Mouse (Mus musculus) kidney, adult 9 months (tissue): ENCODE data around the gene Nol4l.

Experiments
- DNase-seq: peaks from one replicate; pipeline ENCODE4 v3.0.0; 2022

The Nol4l gene

DNA sequence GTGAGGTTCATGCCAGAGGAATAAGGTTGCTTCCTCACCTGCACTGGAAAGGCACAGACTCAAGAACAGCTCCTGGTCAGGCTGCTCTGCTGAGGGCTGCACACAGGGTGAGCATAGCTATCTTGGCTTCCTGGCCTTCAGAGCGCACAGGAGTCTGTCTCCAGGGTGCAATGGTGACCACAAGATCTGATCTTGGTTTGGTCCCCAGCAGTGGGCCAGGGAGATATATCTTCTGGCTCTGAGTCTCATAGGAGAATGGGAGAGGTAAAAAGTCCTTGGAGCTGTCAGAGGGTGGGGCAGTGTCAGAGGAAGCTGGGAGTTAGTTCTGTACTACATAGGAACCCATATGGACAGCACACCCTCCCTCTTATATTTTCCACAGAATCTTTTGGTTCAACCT is 50.3 kb downstream of the Nol4l start:
- DNase-seq, result no peak

DNA sequence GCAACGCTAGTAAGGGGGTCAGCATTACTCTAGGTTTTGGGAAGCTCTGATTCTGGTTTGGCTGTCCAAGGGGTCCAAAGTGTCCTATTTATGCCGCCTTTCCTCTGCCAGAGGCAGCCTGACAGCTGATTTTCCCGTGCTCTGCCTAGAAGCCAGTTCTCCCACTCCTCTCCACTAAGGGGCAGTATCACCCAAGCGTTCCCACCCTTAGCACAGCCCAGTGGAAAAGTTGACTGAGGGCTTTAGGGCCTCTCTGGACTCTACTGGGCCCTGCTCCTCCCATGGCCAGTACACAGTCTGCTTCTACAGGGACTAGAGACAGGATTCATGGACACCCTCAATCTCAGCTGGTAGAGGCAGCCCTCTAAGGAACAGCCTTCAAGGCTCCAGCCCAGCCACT is 51.2 kb downstream of the Nol4l start:
- peak; percentile 78 for DNase-seq

DNA sequence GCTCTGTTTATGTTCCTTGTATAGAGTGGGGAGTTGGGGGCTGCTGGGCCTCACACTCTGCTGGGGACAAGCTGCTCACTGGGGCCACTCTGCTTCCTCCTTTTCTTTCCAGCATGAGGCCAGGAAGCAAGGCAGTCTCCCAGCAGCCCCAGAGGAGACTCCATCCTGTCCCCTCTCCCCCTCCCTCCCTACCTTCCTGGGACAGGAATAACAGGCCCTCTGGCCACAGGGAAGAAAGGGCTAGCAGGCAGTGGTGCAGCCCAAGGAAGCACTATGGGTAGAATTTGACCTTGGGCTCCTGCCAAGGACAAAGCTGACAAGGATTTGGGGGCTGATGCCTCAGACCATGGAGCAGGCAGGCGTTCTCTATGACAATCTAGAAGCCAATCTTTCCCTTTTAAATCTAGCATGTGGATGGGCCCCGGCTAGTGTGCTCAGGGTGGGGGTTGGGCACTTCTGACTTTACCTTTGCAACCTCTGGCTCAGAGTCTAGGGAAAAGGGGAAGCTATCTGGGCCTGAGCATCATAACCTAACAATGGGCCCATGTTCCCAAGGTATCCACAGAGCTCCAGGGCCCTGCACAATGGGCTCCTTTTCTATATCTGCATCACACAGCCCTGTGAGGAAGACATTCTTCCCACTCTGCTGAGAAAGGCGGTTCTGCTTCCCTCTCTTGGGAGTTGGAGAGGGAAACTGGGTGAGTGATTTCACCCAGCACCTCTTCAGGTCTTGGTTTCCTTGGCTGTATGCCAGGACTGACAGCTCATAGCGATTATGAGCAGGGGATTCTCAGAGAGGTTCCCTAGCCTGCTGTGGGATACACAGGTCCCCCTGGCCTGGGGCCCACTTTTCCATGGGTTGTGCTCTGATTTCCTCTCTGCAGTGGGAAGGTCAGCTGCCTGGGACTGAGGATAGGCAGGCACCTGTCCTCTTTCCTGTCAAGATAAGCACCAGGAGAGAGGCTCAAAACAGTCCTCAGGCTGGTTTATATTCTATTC is 54.4 kb downstream of the Nol4l start:
- peak; percentile 27 for DNase-seq

DNA sequence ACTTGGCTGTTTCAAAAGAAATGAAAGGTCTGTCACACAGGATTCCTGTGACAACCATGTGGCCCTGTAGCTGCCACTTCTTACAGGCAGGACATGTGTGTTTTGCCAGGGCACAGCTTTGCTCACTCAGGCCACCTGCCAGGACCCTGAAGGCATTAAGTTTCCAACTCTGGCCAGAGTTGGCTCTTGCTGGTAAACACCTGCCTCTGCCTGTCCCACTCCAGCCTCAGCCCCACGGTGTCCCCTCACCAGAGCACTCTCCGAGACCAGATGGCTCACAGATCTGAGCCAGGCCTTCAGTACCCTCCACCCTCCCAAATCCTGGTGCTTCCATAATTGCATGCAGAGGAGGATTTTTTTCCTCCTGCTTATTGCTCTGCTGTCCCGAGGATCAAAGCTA is 58.8 kb downstream of the Nol4l start:
- DNase-seq, result no peak

DNA sequence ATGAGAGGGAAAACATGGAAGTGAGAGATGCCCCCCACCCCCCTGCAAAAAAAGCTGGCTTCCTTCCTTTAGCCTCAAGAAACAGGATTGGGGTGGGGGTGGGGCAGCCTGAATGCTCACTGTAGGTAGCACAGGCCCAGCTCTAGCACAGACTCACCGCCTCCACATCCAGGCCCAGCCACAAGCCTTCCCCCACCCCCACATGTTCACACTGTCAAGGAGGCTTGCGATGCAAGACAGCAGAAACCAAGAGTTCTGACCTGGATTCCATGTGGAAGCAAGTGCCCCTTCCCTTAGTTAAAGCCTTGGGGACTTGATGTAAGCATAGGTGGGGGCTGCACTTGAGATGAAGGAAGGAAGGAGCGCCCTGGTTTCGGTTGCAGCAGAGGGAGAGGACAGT is 60.0 kb downstream of the Nol4l start:
- DNase-seq, result no peak

DNA sequence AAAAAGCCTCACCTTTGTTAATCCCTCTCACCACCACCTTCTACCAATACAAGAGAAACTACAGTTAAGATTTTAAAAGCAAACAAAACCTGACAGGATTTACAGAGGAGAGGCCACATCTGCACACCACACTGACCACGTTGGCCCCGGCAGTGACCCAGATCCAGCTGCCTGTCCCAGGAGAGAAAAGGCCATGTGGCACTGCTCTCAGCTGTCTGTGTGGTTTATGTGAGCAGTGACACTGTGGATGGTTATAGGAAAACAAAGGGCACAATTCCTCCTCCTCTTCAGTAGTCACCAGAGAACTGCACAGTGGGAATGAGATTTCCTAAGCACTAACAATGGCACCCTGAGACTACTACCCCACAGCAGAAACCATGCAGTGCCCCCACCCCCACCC is 60.5 kb downstream of the Nol4l start:
- no peak for DNase-seq

DNA sequence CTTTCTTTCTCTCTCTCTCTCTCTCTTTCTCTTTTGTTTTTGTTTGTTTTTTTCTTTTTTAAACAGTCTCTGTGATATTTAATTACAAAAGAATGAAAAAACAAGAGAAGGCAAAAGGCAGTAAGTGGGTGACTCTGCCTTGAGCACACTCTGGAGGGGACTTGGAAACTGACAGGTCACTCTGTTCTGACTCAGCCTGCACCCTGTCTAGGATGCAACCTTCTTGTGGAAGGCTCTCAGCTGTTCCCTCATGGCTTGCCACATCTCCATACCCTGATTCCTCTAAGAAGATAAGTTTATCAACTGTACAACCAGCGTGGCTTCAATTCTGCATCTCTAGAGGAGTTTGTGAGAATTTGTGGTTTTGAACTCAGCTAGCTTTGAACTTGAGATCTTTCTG is 62.4 kb downstream of the Nol4l start:
- DNase-seq, result no peak

DNA sequence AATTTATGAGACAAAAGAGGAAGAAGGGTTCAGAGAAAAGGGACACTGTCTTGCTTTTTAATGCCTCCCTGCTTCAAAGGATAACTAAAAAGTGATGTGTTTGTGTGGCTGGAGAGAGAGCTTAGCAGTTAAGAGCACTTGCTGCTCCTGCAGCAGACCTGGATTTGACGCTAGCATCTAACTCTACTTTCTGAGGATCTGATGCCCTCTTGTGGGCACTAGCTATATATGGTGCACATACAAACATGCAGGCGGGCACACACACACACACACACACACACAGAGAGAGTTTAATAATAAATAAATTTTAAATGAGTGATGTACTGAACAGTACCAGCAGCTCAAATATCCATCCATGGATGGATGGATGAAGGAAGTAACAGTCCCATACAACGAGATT is 66.5 kb downstream of the Nol4l start:
- DNase-seq, result no peak

DNA sequence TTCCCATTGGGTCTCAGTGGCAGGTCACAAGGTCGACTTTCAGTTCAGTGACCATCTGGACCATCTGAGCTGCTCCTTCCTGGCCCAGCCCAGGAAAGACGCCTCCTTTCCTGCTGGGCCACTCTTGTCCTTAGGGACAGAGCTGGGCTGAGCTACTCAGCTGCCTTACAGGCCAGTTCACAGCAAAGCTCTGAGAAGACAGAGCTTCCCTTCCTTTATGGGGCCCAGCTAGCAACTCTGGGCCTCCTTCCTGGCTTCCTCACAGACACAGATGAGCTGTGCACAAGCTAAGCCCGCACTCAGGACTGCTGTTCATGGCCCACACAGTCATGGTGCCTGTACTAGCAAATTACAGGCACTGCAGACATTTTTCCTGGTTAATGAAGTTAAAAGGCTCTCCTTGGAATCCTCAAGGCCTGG is 71.7 kb downstream of the Nol4l start:
- DNase-seq, result no peak

DNA sequence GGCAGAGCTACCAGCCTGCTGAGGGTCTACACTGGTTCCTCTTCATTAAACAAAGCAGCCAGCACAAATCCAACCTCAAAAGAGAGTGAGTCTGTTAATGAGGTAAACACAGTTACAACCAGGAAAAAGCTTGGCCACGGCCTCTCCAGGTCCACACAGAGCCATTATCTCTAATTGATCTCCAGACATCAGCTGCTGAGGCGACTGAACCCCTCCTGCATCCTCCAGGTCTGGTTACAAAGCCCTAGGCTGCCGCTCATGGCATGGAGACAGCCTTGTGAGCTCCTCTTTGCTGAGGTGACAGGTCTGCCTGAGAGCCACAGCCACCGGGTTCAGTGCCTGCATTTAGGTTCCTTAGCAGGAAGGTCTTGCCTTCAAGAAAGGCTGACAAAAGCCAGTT is 72.3 kb downstream of the Nol4l start:
- no peak for DNase-seq

DNA sequence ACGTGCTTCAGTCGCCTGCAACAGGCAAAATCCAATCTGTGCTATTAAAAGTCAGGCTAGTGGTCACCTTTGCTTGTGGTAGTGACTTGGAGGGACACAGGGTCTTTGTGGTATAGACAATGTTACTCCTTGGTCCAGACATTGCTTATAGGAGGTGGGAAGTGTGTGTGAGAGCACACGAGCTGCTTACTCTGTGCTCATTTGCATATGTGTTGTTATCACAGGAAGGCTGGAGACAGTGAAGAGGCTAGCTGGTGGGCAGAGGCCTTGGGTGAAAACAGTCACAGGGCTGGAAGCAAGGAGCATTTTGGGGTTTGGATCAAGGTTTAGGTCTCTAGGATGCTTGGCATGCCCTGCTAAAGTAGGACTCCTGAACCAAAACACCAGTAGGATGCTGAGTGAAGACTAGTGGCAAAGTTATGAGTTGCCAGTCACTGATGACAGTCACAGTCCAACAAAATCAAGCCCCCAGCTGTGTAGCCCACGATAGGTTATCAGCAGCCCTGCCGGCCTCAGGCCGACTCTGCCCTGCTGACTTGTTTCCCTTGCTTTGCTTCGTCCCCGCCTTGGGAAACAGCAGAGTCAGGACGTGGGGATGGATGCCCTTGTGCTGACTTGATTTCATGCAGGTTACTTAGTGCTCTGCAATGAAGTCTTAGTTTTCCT is 74.8 kb downstream of the Nol4l start:
- no peak for DNase-seq

DNA sequence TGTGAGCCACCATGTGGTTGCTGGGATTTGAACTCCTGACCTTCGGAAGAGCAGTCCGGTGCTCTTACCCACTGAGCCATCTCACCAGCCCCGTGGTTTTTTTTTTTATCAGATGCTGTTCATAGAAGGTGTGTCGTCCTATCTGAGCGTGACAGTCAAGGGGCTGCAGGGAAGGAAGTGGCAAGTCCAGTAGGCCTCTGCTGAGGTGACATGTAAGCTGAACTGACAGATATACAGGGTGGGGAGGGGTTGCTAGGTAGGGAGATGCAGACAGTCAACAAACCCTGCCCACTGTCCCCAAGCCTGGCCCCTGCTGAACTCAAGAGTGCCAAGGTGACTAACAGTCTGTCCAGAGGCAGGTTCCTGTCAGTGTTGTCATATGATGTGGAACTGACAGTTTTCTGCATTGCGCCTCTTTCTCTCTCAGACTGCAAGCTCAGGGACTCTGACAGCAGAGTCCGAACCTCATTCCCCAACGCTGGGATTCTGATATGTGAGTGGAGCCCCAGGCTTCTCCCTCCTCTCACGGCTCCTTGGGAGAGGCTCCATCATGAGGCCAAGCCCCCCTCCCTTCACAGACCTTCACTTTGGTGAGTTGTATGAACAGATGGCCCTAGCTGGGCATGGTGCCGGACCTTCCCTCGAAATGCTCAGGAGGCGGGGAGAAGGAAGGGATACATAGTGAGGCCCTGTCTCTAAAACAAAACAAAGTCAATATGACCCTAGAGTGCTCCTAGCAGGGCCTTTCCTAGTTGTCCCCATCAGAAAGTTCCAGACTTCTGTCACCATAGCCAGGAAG is 75.6 kb downstream of the Nol4l start:
- DNase-seq, result no peak

DNA sequence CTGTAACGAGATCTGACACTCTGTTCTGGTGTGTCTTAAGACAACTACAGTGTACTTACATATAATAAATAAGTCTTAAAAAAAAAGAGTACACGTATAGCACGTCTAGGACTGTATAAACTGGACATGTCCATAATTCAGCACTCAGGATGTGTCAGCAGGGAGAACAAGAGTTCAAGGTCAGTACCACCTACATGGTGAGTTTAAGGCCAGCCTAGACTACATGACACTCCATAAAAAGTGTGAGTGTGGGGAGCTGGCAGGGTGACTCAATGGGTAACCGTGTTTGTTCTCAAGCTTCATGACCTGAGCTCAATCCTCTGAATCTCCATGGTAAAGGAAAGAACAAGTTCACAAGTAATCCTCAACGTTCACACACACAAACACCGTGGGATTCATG is 81.3 kb downstream of the Nol4l start:
- DNase-seq, result no peak

DNA sequence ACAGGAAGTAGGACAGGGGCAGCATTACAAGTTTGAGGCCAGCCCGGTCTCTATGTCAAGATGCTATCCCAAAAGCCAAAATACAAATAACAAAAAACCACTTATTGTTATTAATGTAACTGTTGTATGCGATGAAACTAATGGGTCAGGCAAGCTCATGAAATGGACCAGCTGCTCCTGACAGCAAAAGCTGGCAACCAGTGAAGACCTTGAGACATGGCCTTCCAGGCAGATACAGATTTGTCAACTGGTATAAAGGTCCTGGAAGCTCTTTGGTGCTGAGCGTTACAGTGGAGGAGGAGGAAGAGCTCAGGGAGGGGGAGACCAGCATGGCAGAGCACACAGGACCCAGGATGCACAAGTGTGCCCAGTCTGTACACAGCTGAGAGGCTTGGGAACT is 82.1 kb downstream of the Nol4l start:
- no peak for DNase-seq

DNA sequence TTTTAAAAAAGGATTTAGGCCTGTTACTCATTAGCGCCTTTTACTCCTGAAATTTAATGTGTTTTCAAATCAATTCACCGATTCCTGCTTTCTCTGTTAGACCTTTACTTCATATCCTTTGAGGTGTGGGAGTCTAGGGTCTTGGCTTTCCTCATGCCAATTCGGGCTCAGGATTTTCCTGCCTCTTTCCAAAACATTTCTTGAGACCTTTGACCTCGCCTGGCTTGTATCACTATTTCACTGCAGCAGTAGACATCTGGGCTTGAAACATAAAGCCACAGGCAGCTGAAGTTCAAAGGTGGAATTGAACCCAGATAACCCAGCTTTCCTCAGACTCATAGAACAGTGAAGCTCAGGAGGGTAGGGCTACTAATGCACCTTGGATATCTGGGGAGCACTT is 83.3 kb downstream of the Nol4l start:
- DNase-seq, result no peak

DNA sequence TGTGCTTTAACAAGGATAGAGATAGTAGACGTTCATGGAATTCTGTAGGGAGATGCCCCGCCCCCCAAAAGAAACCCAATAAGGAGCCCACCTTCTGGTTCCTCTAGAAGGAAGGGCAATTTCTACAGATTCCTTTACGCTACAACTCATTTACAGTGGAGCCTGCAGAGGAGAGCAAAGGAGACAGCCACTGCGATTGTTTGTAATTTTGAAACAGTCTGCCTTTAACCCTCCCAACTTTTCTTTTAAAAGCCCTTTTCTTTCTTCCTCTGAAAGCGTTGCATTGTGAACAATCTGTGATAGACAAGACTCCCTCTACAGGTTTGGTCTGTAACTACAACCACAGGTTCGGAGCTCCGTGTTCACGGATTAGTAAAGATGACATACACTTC is 83.8 kb downstream of the Nol4l start:
- peak; percentile 80 for DNase-seq

DNA sequence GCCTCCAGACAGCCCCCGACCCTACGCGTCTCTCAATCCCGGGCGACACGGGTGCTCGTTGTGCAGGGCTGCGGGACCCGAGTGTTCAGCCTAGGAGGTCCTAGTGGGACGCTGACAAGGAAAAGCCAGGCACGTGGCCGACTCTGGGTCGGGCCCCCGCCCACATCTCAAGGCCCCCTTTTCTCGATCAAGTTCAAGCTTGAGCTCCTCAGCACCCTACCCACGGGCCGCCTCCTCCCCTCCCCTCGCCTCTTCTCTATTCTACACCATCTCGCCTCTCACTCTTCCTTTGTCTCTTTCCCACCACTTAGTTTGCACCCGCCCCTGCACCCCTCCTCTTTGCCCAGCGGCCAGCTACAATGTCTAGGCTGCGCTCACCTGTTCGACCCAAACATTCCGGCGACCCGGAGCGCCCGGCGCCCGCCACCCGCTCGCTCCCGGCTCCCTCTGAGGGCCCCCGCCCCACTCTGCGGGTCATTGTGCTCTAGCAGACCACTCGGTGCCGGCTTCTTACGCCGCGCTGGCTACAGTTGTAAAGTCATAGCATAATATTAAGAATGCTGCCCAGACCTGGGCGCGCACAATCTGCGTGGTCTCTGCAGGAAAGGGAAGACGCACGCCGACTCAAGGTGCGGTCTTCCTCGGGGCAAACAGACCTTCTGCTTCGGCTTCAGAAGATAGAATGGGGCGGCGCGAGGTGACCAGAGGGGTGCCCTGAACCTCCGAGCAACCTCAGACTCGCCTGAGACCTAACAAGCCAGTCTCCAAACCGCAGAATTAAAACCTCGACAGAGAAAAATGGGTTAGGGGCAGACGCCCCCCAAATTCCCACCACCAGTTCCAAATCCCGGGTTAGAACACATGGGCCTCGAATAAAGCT is 84.4 kb downstream of the Nol4l start:
- no peak for DNase-seq

DNA sequence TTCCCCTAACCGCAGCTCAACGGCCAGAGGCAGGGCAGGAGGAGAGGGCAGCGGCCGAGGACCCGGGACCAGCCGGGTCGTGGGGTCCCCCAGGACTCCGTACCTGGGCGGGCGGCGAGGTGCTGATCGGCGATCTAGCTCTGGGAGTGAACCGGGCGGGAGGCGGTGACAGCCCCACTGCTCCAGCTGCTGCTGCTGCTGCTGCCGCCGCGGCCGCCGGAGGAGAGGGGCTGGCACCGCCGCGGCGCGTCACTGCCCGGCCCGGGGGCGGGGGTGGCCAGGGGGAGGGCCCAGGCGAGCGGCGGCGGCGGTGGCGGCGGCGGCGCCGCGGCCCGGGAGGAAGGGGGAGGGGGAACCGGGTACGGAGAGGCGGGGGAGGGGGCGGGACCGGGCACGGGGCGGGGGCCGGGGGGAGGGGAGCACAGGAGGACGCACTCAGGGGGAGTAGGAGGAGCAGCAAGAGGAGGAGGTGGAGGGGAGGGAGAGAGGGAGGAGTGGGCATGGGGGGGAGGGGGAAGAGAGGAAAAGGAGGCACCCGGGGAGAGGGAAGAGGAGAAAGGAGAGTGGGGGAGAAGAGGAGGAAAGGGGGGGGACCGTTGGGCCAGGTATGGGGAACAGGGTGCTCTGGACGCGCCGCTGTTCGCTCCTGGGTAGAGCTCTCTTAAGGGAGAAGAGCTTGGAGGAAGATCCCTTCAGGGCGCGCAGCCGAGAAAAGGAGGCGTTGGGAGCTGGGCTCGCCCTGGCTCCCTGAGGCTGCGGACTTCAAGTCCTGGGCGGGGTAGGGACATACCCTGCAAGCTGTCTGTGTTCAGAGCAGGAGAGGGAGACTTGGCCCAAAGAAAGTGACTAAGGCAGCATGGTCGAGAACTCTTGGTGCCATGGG is 85.3 kb downstream of the Nol4l start:
- peak; percentile 61 for DNase-seq

DNA sequence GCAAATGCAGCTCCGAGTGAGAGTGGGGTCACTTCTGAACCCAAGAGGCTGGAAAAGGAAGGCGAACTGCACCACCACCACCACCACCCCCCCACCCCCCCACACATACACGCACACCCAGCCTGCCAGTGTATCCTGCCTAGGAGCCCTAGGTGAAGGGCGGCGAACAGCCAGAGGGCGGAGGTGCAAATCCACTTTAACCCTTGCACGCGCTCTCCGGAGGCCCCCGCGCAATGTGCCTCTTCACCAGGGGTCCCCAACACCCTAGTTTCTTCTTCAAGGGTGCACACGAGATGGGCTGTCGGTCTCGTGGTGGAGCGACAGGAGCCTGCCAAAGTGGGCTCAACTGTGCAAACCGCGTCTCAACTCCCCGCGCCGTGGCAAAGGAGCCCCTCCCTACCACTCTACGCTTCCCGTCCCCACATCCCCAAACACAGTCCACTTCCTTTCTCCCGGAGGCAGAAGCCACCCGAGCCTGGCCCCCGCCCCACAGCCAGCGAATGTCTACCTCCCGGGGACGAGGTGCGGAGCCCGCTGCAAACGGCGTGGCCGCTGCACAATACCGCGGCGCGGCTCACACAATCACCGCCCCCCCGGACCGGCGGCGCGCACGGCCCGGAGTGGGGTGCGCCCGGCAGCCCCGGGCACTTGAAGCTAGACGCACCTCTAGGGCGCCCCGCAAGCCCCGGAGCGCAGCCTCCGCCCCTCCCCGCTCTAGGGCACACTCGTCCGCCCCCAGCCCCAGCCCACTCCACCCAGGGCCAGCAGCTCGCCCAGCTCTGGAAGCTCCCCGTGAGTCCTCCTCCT is 86.1 kb downstream of the Nol4l start:
- DNase-seq, result peak; percentile 36

DNA sequence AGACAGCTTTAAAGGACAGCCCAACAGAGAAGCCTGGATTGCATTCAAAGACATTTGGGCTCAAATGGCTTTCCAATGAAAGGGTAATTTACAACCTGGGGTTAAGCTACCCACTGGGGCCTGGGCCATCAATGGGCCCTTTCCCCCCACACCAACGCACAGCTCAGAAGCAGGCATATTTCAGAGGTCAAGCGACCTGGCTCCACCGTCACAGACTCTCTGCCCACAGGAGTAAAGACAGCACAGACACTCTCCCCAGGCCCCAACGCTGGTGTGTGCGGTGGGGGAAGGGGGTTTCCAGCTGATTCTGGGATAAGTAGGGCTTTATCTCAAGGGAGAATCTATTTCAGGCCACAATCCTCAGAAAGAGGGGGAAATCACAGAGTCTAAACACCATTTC is 87.1 kb downstream of the Nol4l start:
- DNase-seq, result no peak

DNA sequence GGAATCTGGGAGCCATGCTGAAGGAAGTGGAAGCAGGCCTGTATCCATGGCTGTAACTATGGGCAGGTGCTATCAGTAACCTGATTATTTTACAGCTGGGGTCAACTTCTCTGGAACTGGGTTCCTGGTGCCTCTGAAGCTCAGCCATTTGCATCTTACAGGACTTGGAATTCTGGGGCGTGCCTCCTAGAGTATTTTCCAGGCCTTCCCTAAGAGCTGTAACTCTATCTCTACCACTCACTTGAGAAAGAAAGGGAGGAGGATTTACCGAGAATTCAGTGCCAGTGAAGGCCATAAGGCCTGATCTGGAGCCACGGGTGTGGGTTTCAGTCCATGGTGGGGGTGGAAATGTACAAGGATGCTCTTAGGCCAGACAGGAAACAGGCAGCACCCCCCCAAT is 88.5 kb downstream of the Nol4l start:
- no peak for DNase-seq
